Mouse (Mus musculus) heart, postnatal 0 days (tissue): ENCODE results near the gene Spag16. TPM values are rescaled to one million over a fixed set of nuclear protein-coding genes. Genes with fewer than 3 reads are reported as not detected.

ENCODE experiments used
- ATAC-seq: fragments of 200-750 bp; cut with Nextera tagmentation; 2 replicates; pipeline ENCODE4 v1.8.0; 2017; ENCODE audit warnings: low read depth, moderate number of reproducible peaks, moderate library complexity; ENCODE audit not compliant: insufficient read depth
- DNase-seq: peaks from one replicate; pipeline ENCODE4 v3.0.0-alpha.2; 2016; ENCODE audit warnings: low spot score
- H3K27ac ChIP-seq: fragments of 300-500 bp; sonication (generic); 2 replicates; pipeline ENCODE4 v1.5.1; 2014; ENCODE audit warnings: low read depth, mild to moderate bottlenecking
- H3K27me3 ChIP-seq: fragments of 300-500 bp; sonication (generic); 2 replicates; pipeline ENCODE4 v1.6.1; 2014; ENCODE audit warnings: low read length, mixed read lengths; ENCODE audit not compliant: control insufficient read depth, insufficient read depth
- H3K36me3 ChIP-seq: fragments of 300-500 bp; sonication (generic); replicated peaks from 2 replicates; pipeline ENCODE4 v1.6.1; 2014; ENCODE audit warnings: low read length, mixed read lengths; ENCODE audit not compliant: control insufficient read depth, insufficient read depth
- H3K4me1 ChIP-seq: fragments of 300-500 bp; sonication (generic); 2 replicates; pipeline ENCODE4 v1.6.1; 2014; ENCODE audit warnings: antibody characterized with exemption; ENCODE audit not compliant: control insufficient read depth, insufficient read depth
- H3K4me2 ChIP-seq: fragments of 300-500 bp; sonication (generic); 2 replicates; pipeline ENCODE4 v1.6.1; 2014; ENCODE audit warnings: low read depth, mild to moderate bottlenecking, low read length, moderate library complexity
- H3K4me3 ChIP-seq: fragments of 300-500 bp; sonication (generic); 2 replicates; pipeline ENCODE4 v1.5.1; 2014; ENCODE audit warnings: low read depth, low read length
- H3K9ac ChIP-seq: fragments of 300-500 bp; sonication (generic); replicated peaks from 2 replicates; pipeline ENCODE4 v1.6.1; 2014; ENCODE audit warnings: low read depth, low read length, mixed read lengths
- H3K9me3 ChIP-seq: fragments of 300-500 bp; sonication (generic); replicated peaks from 2 replicates; pipeline ENCODE4 v1.6.1; 2016; ENCODE audit warnings: low read length; ENCODE audit not compliant: control insufficient read depth
- CTCF ChIP-seq: IDR thresholded peaks from 2 replicates; pipeline ENCODE4 v1.5.1; 2016; ENCODE audit warnings: antibody characterized with exemption, control low read depth, low read depth
- EP300 ChIP-seq: IDR thresholded peaks from 2 replicates; pipeline ENCODE4 v1.6.1; 2016; ENCODE audit warnings: antibody characterized with exemption, low read depth
- WGBS: fragments of 180-500 bp; shearing (Covaris S2); extraction: QIAGEN DNeasy Blood & Tissue Kit; methylation state at CpG from one replicate; pipeline ENCODE4 v1.1.7; 2014; 5-methylcytosine and 5-hydroxymethylcytosine counted together
- polyA plus RNA-seq: library from polyadenylated mRNA; unstranded; fragments of >200 nt; fragmentation: Nextera tagmentation; extraction: Ambion mirVana; gene quantifications from 2 replicates; pipeline ENCODE4 v1.2.1, GENCODE M21; 2015
- total RNA-seq: library from RNA; depleted of rRNA; stranded (reverse); fragments of >200 nt; gene quantifications from 2 replicates; pipeline ENCODE4 v1.2.3, GENCODE M21; 2014; ENCODE audit warnings: low replicate concordance

Spag16 gene
- total and polyA plus RNA-seq, 2 experiments from 2014 or later = 0.26 to 0.27 TPM

DNA sequence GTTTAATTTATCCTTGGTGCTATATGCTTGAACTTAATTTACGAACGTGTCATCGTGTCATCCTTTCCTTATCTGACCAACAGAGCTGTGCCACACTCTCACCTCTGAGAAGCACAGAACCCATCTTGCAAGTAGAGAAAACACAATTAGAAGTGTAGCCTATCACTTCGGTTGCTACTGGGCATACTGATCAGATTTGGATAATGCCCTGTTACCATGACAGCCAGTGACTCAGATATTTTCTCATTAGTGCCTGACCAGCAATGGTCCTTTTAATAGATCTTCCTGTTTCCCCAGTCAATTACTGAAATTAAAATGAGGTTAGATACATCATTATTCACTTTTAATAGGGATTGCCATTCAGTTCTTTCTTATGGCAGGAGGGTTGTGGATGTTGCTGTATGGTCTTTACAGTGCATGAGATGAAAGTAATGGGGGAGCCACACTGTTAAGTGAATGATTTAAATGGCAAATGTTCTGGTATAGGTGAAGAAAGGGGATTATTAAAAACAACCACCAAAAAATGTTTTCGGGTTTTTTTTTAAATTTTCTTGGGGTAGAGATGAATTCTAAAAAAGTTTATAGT, 439.2 kb downstream of the Spag16 start:
- no peak overlapping the region for H3K4me2 ChIP-seq
- DNase-seq = no peak
- 74% methylated on average over 5 of the region's 5 CpGs for WGBS
- no peaks in the 10 kb centered on the region for H3K27me3 ChIP-seq
- H3K9me3 ChIP-seq = no peaks in the 10 kb centered on the region
- H3K27ac ChIP-seq = no peak overlapping the region
- no peak overlapping the region for H3K9ac ChIP-seq
- no peaks in the 10 kb centered on the region for H3K36me3 ChIP-seq
- no peak overlapping the region for H3K4me3 ChIP-seq
- TF ChIP-seq EP300 (no peak), CTCF (no peak)
- no peak for ATAC-seq
- no peaks in the 10 kb centered on the region for H3K4me1 ChIP-seq

DNA sequence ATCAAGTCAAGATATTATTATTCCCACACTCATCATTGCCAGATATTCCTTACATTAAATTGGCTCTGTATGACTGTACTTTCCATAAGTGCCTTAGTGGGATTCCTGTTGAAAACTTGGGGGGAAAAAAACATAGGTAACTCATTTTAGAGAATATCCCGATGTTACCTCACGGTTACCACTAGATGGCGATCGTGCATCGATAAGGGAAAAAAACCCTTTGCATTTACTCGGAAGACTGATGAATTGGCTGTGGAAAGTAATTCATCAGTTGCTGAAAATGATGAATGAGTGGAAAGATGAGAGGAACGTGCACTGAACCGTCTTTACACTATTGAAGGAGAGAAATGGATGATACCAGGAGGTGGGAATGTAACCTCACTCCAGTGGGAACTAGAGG, 443.4 kb downstream of the Spag16 start:
- Histone ChIP-seq H3K27me3 (no peaks in the 10 kb centered on the region), H3K4me3 (no peak overlapping the region), H3K27ac (no peak overlapping the region), H3K9me3 (no peaks in the 10 kb centered on the region), H3K4me2 (no peak overlapping the region), H3K9ac (no peak overlapping the region), H3K4me1 (no peaks in the 10 kb centered on the region), H3K36me3 (no peaks in the 10 kb centered on the region)
- 14% methylated on average over 8 of the region's 8 CpGs for WGBS
- DNase-seq (no peak), ATAC-seq (no peak)
- peak; percentile 47 for TF ChIP-seq CTCF
- TF ChIP-seq EP300 = no peak

GRCm38 (mm10) chr1:70272753-70273152, 446.0 kb downstream of the Spag16 start:
- no peaks in the 10 kb centered on the region for H3K4me1 ChIP-seq
- 56% methylated on average over 2 of the region's 2 CpGs for WGBS
- no peak overlapping the region for H3K4me2 ChIP-seq
- ATAC-seq (no peak), DNase-seq (no peak)
- TF ChIP-seq EP300 (no peak), CTCF (no peak)
- H3K9ac ChIP-seq = no peak overlapping the region
- no peaks in the 10 kb centered on the region for H3K9me3 ChIP-seq
- H3K27me3 ChIP-seq = no peaks in the 10 kb centered on the region
- H3K27ac ChIP-seq = no peak overlapping the region
- no peak overlapping the region for H3K4me3 ChIP-seq
- H3K36me3 ChIP-seq = no peaks in the 10 kb centered on the region

GRCm38 (mm10) chr1:70279296-70279695, 452.5 kb downstream of the Spag16 start:
- TF ChIP-seq EP300 = no peak
- TF ChIP-seq CTCF = no peak
- H3K36me3 ChIP-seq = no peaks in the 10 kb centered on the region
- no peaks in the 10 kb centered on the region for H3K4me1 ChIP-seq
- H3K27me3 ChIP-seq = no peaks in the 10 kb centered on the region
- H3K4me2 ChIP-seq = no peak overlapping the region
- no peak for DNase-seq
- 0 out of 2 replicates have a peak, but pooled peaks cover 3% of the 10 kb centered on the region for H3K9me3 ChIP-seq
- H3K4me3 ChIP-seq = no peak overlapping the region
- no peak overlapping the region for H3K9ac ChIP-seq
- no peak overlapping the region for H3K27ac ChIP-seq
- no peak for ATAC-seq
- WGBS = 66% methylated on average over 2 of the region's 2 CpGs

DNA sequence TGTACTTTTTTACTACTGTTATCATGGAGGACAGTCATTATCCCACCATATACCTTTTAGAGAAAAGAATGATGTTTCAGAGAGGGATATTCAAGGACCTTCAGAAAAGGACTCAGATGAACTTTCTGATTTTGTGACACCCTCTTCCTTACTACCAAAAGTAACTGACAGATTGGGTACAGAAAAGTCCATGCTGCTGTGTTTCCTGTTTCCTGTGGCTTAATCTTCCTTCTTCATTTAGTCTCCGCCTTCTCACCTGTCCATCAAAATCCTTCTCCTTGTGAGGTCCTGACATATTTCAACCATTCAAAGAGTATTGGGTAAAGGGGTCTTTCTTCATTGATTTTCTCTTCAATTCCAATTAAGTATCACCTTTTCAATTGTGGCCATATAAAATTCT, 456.6 kb downstream of the Spag16 start:
- Histone ChIP-seq H3K4me2 (no peak overlapping the region), H3K9me3 (0 out of 2 replicates have a peak, but pooled peaks cover 1% of the 10 kb centered on the region), H3K9ac (no peak overlapping the region), H3K4me3 (no peak overlapping the region), H3K27ac (no peak overlapping the region), H3K36me3 (no peaks in the 10 kb centered on the region), H3K4me1 (no peaks in the 10 kb centered on the region), H3K27me3 (no peaks in the 10 kb centered on the region)
- ATAC-seq = no peak
- TF ChIP-seq CTCF (no peak), EP300 (no peak)
- DNase-seq = no peak
- 76% methylated on average over 1 of the region's 1 CpGs for WGBS

DNA sequence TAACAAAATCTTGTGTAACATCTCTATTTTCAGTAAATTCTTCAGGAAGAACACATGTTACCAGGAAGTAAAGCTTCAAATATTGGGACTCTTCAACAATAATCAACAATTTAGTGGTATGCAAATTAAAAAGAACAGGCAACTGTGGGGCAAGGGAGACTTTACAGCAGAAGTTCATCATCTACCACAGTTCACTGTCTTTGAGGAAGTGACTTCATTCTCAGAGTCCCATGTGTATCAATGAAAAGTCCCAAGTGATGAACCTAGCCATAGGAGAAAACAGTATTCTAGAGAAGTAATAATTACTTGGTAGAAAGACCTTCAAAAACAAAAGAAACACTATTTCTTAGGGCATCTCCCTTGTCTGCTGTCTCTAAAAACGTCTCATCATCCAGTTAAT, 457.4 kb downstream of the Spag16 start:
- no peaks in the 10 kb centered on the region for H3K36me3 ChIP-seq
- H3K9ac ChIP-seq = no peak overlapping the region
- no peaks in the 10 kb centered on the region for H3K27me3 ChIP-seq
- no peak for DNase-seq
- 42% methylated on average over 1 of the region's 1 CpGs for WGBS
- ATAC-seq = no peak
- H3K4me3 ChIP-seq = no peak overlapping the region
- no peaks in the 10 kb centered on the region for H3K4me1 ChIP-seq
- TF ChIP-seq EP300 = no peak
- TF ChIP-seq CTCF = no peak
- no peak overlapping the region for H3K27ac ChIP-seq
- no peaks in the 10 kb centered on the region for H3K9me3 ChIP-seq
- no peak overlapping the region for H3K4me2 ChIP-seq
